Mouse (Mus musculus) embryonic facial prominence, embryonic 14.5 days (tissue): ENCODE data around the gene Gm27021. TPM values are rescaled to one million over a fixed set of nuclear protein-coding genes. Genes with fewer than 3 reads are reported as not detected.

Experiments used
- ATAC-seq: fragments of 200-750 bp; cut with Nextera tagmentation; 2 replicates; pipeline ENCODE4 v1.8.0; 2017; ENCODE audit warnings: low read depth, moderate number of reproducible peaks, moderate TSS enrichment
- DNase-seq: peaks from one replicate; pipeline ENCODE4 v3.0.0-alpha.2; 2015; ENCODE audit warnings: low spot score
- H3K27ac ChIP-seq: fragments of 300-500 bp; sonication (generic); replicated peaks from 2 replicates; pipeline ENCODE4 v1.5.1; 2014; ENCODE audit warnings: low read depth, mild to moderate bottlenecking, low read length, moderate library complexity
- H3K27me3 ChIP-seq: fragments of 300-500 bp; sonication (generic); replicated peaks from 2 replicates; pipeline ENCODE4 v1.6.1; 2014; ENCODE audit warnings: low read length; ENCODE audit not compliant: control insufficient read depth, insufficient read depth
- H3K36me3 ChIP-seq: fragments of 300-500 bp; sonication (generic); 2 replicates; pipeline ENCODE4 v1.6.1; 2014; ENCODE audit warnings: low read length, mixed read lengths; ENCODE audit not compliant: control insufficient read depth, insufficient read depth
- H3K4me1 ChIP-seq: fragments of 300-500 bp; sonication (generic); 2 replicates; pipeline ENCODE4 v1.6.1; 2014; ENCODE audit warnings: antibody characterized with exemption, low read length; ENCODE audit not compliant: control insufficient read depth, insufficient read depth
- H3K4me2 ChIP-seq: fragments of 300-500 bp; sonication (generic); 2 replicates; pipeline ENCODE4 v1.6.1; 2014; ENCODE audit warnings: low read depth, mild to moderate bottlenecking, low read length, moderate library complexity, mixed read lengths
- H3K4me3 ChIP-seq: fragments of 300-500 bp; sonication (generic); 2 replicates; pipeline ENCODE4 v1.5.1; 2014; ENCODE audit warnings: low read depth, mild to moderate bottlenecking, low read length
- H3K9ac ChIP-seq: fragments of 300-500 bp; sonication (generic); 2 replicates; pipeline ENCODE4 v1.6.1; 2014; ENCODE audit warnings: low read depth, mild to moderate bottlenecking, low read length, moderate library complexity, mixed read lengths
- H3K9me3 ChIP-seq: fragments of 300-500 bp; sonication (generic); 2 replicates; pipeline ENCODE4 v1.6.1; 2016; ENCODE audit warnings: low read length; ENCODE audit not compliant: control insufficient read depth
- WGBS: fragments of 180-500 bp; shearing (Covaris S2); extraction: QIAGEN DNeasy Blood & Tissue Kit; methylation state at CpG from one replicate; pipeline ENCODE4 v1.1.7; 2014; 5-methylcytosine and 5-hydroxymethylcytosine counted together
- polyA plus RNA-seq: library from polyadenylated mRNA; unstranded; fragments of >200 nt; fragmentation: Nextera tagmentation; extraction: Ambion mirVana; gene quantifications from 2 replicates; pipeline ENCODE4 v1.2.1, GENCODE M21; 2014

Gene Gm27021
- polyA plus RNA-seq, 1 experiment from 2014 or later = 2.7 TPM

GRCm38 (mm10) chr8:120591587-120592292 lies 76.1 kb downstream of the Gm27021 start:
- Histone ChIP-seq H3K9me3 (0 out of 2 replicates have a peak, but pooled peaks cover 4% of the 10 kb centered on the region), H3K9ac (no peak overlapping the region), H3K4me3 (no peak overlapping the region), H3K27me3 (no peaks in the 10 kb centered on the region), H3K36me3 (no peaks in the 10 kb centered on the region), H3K27ac (no peak overlapping the region), H3K4me2 (no peak overlapping the region), H3K4me1 (peaks cover 5% of the 10 kb centered on the region; the same call in 1 of the 2 replicates)
- ATAC-seq (no peak), DNase-seq (no peak)
- 63% methylated on average over 10 of the region's 10 CpGs for WGBS

GRCm38 (mm10) chr8:120589921-120590320 lies 78.0 kb downstream of the Gm27021 start:
- peak overlapping the region; percentile 41 for H3K4me3 ChIP-seq
- no peaks in the 10 kb centered on the region for H3K27me3 ChIP-seq
- peaks cover 5% of the 10 kb centered on the region; the same call in 1 of the 2 replicates for H3K4me1 ChIP-seq
- DNase-seq (no peak), ATAC-seq (no peak)
- peak overlapping the region; percentile 39; the same call in 1 of the 2 replicates for H3K27ac ChIP-seq
- peak overlapping the region; percentile 38 for H3K9ac ChIP-seq
- H3K9me3 ChIP-seq = 0 out of 2 replicates have a peak, but pooled peaks cover 4% of the 10 kb centered on the region
- WGBS = 36% methylated on average over 2 of the region's 2 CpGs
- peaks cover 10% of the 10 kb centered on the region for H3K36me3 ChIP-seq
- peak overlapping the region; percentile 56 for H3K4me2 ChIP-seq

GRCm38 (mm10) chr8:120588908-120589771 lies 78.7 kb downstream of the Gm27021 start, which contains the start of gene Gins2:
Gene Gins2 (minus strand): TSS chr8:120589304.
- Histone ChIP-seq H3K4me2 (peak within 1 kb of the TSS; percentile 88), H3K4me1 (peaks cover 5% of the 10 kb centered on the region; the same call in 1 of the 2 replicates), H3K36me3 (peaks cover 18% of the 10 kb centered on the region), H3K27ac (peak within 1 kb of the TSS; percentile 39; the same call in 1 of the 2 replicates), H3K9ac (peak within 1 kb of the TSS; percentile 82), H3K4me3 (peak within 1 kb of the TSS; percentile 73), H3K9me3 (no peaks in the 10 kb centered on the region), H3K27me3 (no peaks in the 10 kb centered on the region)
- ATAC-seq (peak; percentile 99), DNase-seq (peak; percentile 100)
- whole genome bisulfite sequencing = under 1% methylated on average over 64 of the region's 67 CpGs

GRCm38 (mm10) chr8:120585521-120585920 lies 82.4 kb downstream of the Gm27021 start:
- H3K27ac ChIP-seq = no peak overlapping the region
- DNase-seq = no peak

GRCm38 (mm10) chr8:120581811-120582210 lies 86.1 kb downstream of the Gm27021 start:
- ATAC-seq = no peak
- Histone ChIP-seq H3K27me3 (no peaks in the 10 kb centered on the region), H3K27ac (no peak overlapping the region), H3K4me2 (no peak overlapping the region), H3K9ac (no peak overlapping the region), H3K4me3 (no peak overlapping the region), H3K36me3 (peaks cover 74% of the 10 kb centered on the region), H3K4me1 (no peaks in the 10 kb centered on the region), H3K9me3 (no peaks in the 10 kb centered on the region)
- no peak for DNase-seq
- WGBS = 92% methylated on average over 8 of the region's 8 CpGs

More at GRCm38 (mm10) chr8:120585521-120585920, 82.4 kb downstream of the Gm27021 start:
- no peak for ATAC-seq
- Histone ChIP-seq H3K9me3 (no peaks in the 10 kb centered on the region), H3K4me1 (peaks cover 5% of the 10 kb centered on the region; the same call in 1 of the 2 replicates), H3K27me3 (no peaks in the 10 kb centered on the region), H3K4me2 (no peak overlapping the region), H3K36me3 (peaks cover 39% of the 10 kb centered on the region), H3K9ac (no peak overlapping the region), H3K4me3 (no peak overlapping the region)
- 90% methylated on average over 10 of the region's 10 CpGs for WGBS

GRCm38 (mm10) chr8:120581329-120581728 lies 86.5 kb downstream of the Gm27021 start:
- no peak overlapping the region for H3K4me2 ChIP-seq
- WGBS = 92% methylated on average over 12 of the region's 12 CpGs
- H3K36me3 ChIP-seq = peaks cover 79% of the 10 kb centered on the region
- no peaks in the 10 kb centered on the region for H3K4me1 ChIP-seq
- H3K9ac ChIP-seq = no peak overlapping the region
- no peak for ATAC-seq
- no peaks in the 10 kb centered on the region for H3K27me3 ChIP-seq
- no peaks in the 10 kb centered on the region for H3K9me3 ChIP-seq
- H3K4me3 ChIP-seq = no peak overlapping the region
- DNase-seq = no peak
- no peak overlapping the region for H3K27ac ChIP-seq

GRCm38 (mm10) chr8:120580336-120581000 lies 87.4 kb downstream of the Gm27021 start:
- no peak overlapping the region for H3K27ac ChIP-seq
- no peak overlapping the region for H3K9ac ChIP-seq
- 75% methylated on average over 8 of the region's 8 CpGs for WGBS

GRCm38 (mm10) chr8:120577821-120578220 lies 90.1 kb downstream of the Gm27021 start:
- H3K27ac ChIP-seq = no peak overlapping the region
- no peak overlapping the region for H3K4me2 ChIP-seq
- H3K36me3 ChIP-seq = peaks cover 90% of the 10 kb centered on the region
- ATAC-seq = no peak
- H3K4me3 ChIP-seq = no peak overlapping the region
- no peaks in the 10 kb centered on the region for H3K4me1 ChIP-seq
- 87% methylated on average over 17 of the region's 17 CpGs for WGBS
- H3K9ac ChIP-seq = no peak overlapping the region
- no peaks in the 10 kb centered on the region for H3K9me3 ChIP-seq
- DNase-seq = no peak
- H3K27me3 ChIP-seq = no peaks in the 10 kb centered on the region

More at GRCm38 (mm10) chr8:120580336-120581000, 87.4 kb downstream of the Gm27021 start:
- Histone ChIP-seq H3K4me3 (no peak overlapping the region), H3K4me2 (no peak overlapping the region), H3K9me3 (no peaks in the 10 kb centered on the region), H3K27me3 (no peaks in the 10 kb centered on the region), H3K36me3 (peaks cover 83% of the 10 kb centered on the region), H3K4me1 (no peaks in the 10 kb centered on the region)
- no peak for DNase-seq
- no peak for ATAC-seq
